Mouse (Mus musculus): ENCODE results near the gene Cnot10. TPM values are rescaled to one million over a fixed set of nuclear protein-coding genes. Genes with fewer than 3 reads are reported as not detected.

Gene Cnot10
- total and polyA plus RNA-seq, 2 experiments = 10.7 to 15.2 TPM

- Histone ChIP-seq H3K36me3 (ENCODE audit: control insufficient read depth, insufficient read depth, low read length) (no peaks in the 10 kb centered on the region), H3K4me3 (ENCODE audit: insufficient read depth, low read depth, low read length) (peak overlapping the region; percentile 37; the same call in 1 of the 2 replicates), H3K27ac (replicated peaks; ENCODE audit: insufficient read depth, low read depth, low read length) (no peak overlapping the region), H3K9ac (ENCODE audit: low read depth, low read length) (no peak overlapping the region), H3K27me3 (ENCODE audit: control insufficient read depth, insufficient read depth, low read length) (peaks cover 31% of the 10 kb centered on the region), H3K4me1 (ENCODE audit: control insufficient read depth, insufficient read depth, low read length) (no peaks in the 10 kb centered on the region), H3K79me2 (ENCODE audit: control insufficient read depth, insufficient read depth, low read length) (no peaks in the 10 kb centered on the region)
- 3% methylated on average over 101 of the region's 101 CpGs for WGBS
- no peak for TF ChIP-seq POLR2A (IDR thresholded peaks at IDR 0.05; ENCODE audit: extremely low read depth, insufficient read depth, low read length)
- no peak for TF ChIP-seq CTCF (IDR thresholded peaks at IDR 0.05; ENCODE audit: low read depth, low read length)
- DNase-seq (ENCODE audit: extremely low read depth, low read depth, low spot score) = no peak
These were observed 77.7 kb downstream of the Cnot10 start for GRCm38 (mm10) chr9:114562031-114562918.

GRCm38 (mm10) chr9:114561671-114561971 is 78.4 kb downstream of the Cnot10 start:
- no peak overlapping the region for H3K9ac ChIP-seq (ENCODE audit: low read depth, low read length)
- H3K4me1 ChIP-seq (ENCODE audit: control insufficient read depth, insufficient read depth, low read length) = no peaks in the 10 kb centered on the region
- H3K4me3 ChIP-seq (ENCODE audit: insufficient read depth, low read depth, low read length) = no peak overlapping the region
- DNase-seq (ENCODE audit: extremely low read depth, low read depth, low spot score) = no peak
- H3K79me2 ChIP-seq (ENCODE audit: control insufficient read depth, insufficient read depth, low read length) = no peaks in the 10 kb centered on the region
- peaks cover 31% of the 10 kb centered on the region for H3K27me3 ChIP-seq (ENCODE audit: control insufficient read depth, insufficient read depth, low read length)
- 10% methylated on average over 12 of the region's 12 CpGs for WGBS
- TF ChIP-seq POLR2A (IDR thresholded peaks at IDR 0.05; ENCODE audit: extremely low read depth, insufficient read depth, low read length) (no peak), CTCF (IDR thresholded peaks at IDR 0.05; ENCODE audit: low read depth, low read length) (no peak)
- H3K36me3 ChIP-seq (ENCODE audit: control insufficient read depth, insufficient read depth, low read length) = no peaks in the 10 kb centered on the region
- H3K27ac ChIP-seq (replicated peaks; ENCODE audit: insufficient read depth, low read depth, low read length) = no peak overlapping the region

- no peaks in the 10 kb centered on the region for H3K36me3 ChIP-seq (ENCODE audit: control insufficient read depth, insufficient read depth, low read length)
- no peaks in the 10 kb centered on the region for H3K79me2 ChIP-seq (ENCODE audit: control insufficient read depth, insufficient read depth, low read length)
- H3K9ac ChIP-seq (ENCODE audit: low read depth, low read length) = no peak overlapping the region
- H3K4me3 ChIP-seq (ENCODE audit: insufficient read depth, low read depth, low read length) = no peak overlapping the region
- no peak overlapping the region for H3K27ac ChIP-seq (replicated peaks; ENCODE audit: insufficient read depth, low read depth, low read length)
- peaks cover 31% of the 10 kb centered on the region for H3K27me3 ChIP-seq (ENCODE audit: control insufficient read depth, insufficient read depth, low read length)
- no peaks in the 10 kb centered on the region for H3K4me1 ChIP-seq (ENCODE audit: control insufficient read depth, insufficient read depth, low read length)
- DNase-seq (ENCODE audit: extremely low read depth, low read depth, low spot score) = no peak
- no peak for TF ChIP-seq POLR2A (IDR thresholded peaks at IDR 0.05; ENCODE audit: extremely low read depth, insufficient read depth, low read length)
- no peak for TF ChIP-seq CTCF (IDR thresholded peaks at IDR 0.05; ENCODE audit: low read depth, low read length)
- WGBS = 13% methylated on average over 36 of the region's 36 CpGs
These were observed 79.0 kb downstream of the Cnot10 start for GRCm38 (mm10) chr9:114560771-114561670.

GRCm38 (mm10) chr9:114560141-114560540 is 79.8 kb downstream of the Cnot10 start:
- no peaks in the 10 kb centered on the region for H3K4me1 ChIP-seq (ENCODE audit: control insufficient read depth, insufficient read depth, low read length)
- H3K79me2 ChIP-seq (ENCODE audit: control insufficient read depth, insufficient read depth, low read length) = no peaks in the 10 kb centered on the region
- no peak overlapping the region for H3K27ac ChIP-seq (replicated peaks; ENCODE audit: insufficient read depth, low read depth, low read length)
- no peaks in the 10 kb centered on the region for H3K36me3 ChIP-seq (ENCODE audit: control insufficient read depth, insufficient read depth, low read length)
- 37% methylated on average over 7 of the region's 7 CpGs for whole genome bisulfite sequencing
- peaks cover 31% of the 10 kb centered on the region for H3K27me3 ChIP-seq (ENCODE audit: control insufficient read depth, insufficient read depth, low read length)
- H3K9ac ChIP-seq (ENCODE audit: low read depth, low read length) = no peak overlapping the region
- TF ChIP-seq POLR2A (IDR thresholded peaks at IDR 0.05; ENCODE audit: extremely low read depth, insufficient read depth, low read length) = no peak
- no peak for TF ChIP-seq CTCF (IDR thresholded peaks at IDR 0.05; ENCODE audit: low read depth, low read length)
- no peak for DNase-seq (ENCODE audit: extremely low read depth, low read depth, low spot score)
- no peak overlapping the region for H3K4me3 ChIP-seq (ENCODE audit: insufficient read depth, low read depth, low read length)

- 23% methylated on average over 7 of the region's 7 CpGs for WGBS
- Histone ChIP-seq H3K27ac (replicated peaks; ENCODE audit: insufficient read depth, low read depth, low read length) (no peak overlapping the region), H3K27me3 (ENCODE audit: control insufficient read depth, insufficient read depth, low read length) (peaks cover 13% of the 10 kb centered on the region), H3K9ac (ENCODE audit: low read depth, low read length) (no peak overlapping the region), H3K36me3 (ENCODE audit: control insufficient read depth, insufficient read depth, low read length) (no peaks in the 10 kb centered on the region), H3K4me3 (ENCODE audit: insufficient read depth, low read depth, low read length) (no peak overlapping the region), H3K4me1 (ENCODE audit: control insufficient read depth, insufficient read depth, low read length) (no peaks in the 10 kb centered on the region), H3K79me2 (ENCODE audit: control insufficient read depth, insufficient read depth, low read length) (no peaks in the 10 kb centered on the region)
- TF ChIP-seq CTCF (IDR thresholded peaks at IDR 0.05; ENCODE audit: low read depth, low read length) = no peak
- no peak for DNase-seq (ENCODE audit: extremely low read depth, low read depth, low spot score)
These were observed 82.9 kb downstream of the Cnot10 start for GRCm38 (mm10) chr9:114557086-114557485.
